21 mouse cellular contexts compared by ENCODE assay signal in genomic region chrX:11097581-11098254, GRCm38 (mm10).
A peak's percentile ranks its signal among the peaks of the same experiment; 100 is the strongest.
DNase-seq lines count a peak whose midpoint lies in the region; ATAC-seq and TF ChIP-seq lines count a peak whose summit lies in the region.
"Had no signal": no experiment of that assay in that cellular context is flagged by ENCODE, and none has a peak within 500 bp of the region (broad histone marks: within the 10 kb centered on the region; RNA-seq: fewer than 3 reads in every experiment).

No protein-coding gene starts in this region.

- ATAC-seq in midbrain, embryonic 12.5 days (ENCODE audit: low FRiP score, low read depth): no peak
- no peak for ATAC-seq in midbrain, embryonic 15.5 days (replicated peaks)

- no peaks in the 10 kb centered on the region for H3K4me1 ChIP-seq in heart, adult 2 months (ENCODE audit: control insufficient read depth, insufficient read depth, low read length)
- H3K4me1 ChIP-seq in midbrain, embryonic 12.5 days: peaks cover 16% of the 10 kb centered on the region
- H3K4me1 ChIP-seq in midbrain, embryonic 15.5 days: peaks cover 10% of the 10 kb centered on the region
- H3K4me1 ChIP-seq in lung, adult 2 months (ENCODE audit: control insufficient read depth, insufficient read depth, low read length): peaks cover 3% of the 10 kb centered on the region; the same call in 1 of the 2 replicates
- H3K4me1 ChIP-seq: heart, embryonic 15.5 days; limb, embryonic 15.5 days; neural tube, embryonic 12.5 days; stomach, embryonic 15.5 days had no signal

- no peaks in the 10 kb centered on the region for H3K27me3 ChIP-seq in heart, adult 2 months (ENCODE audit: control insufficient read depth, insufficient read depth, low read length)
- H3K27me3 ChIP-seq in midbrain, embryonic 12.5 days: peaks cover 10% of the 10 kb centered on the region
- no peaks in the 10 kb centered on the region for H3K27me3 ChIP-seq in midbrain, embryonic 15.5 days (replicated peaks)
- H3K27me3 ChIP-seq: heart, embryonic 15.5 days; neural tube, embryonic 12.5 days; stomach, embryonic 15.5 days had no signal

- no peak overlapping the region for H3K4me3 ChIP-seq in heart, adult 2 months
- no peak overlapping the region for H3K4me3 ChIP-seq in midbrain, embryonic 12.5 days
- H3K4me3 ChIP-seq in midbrain, embryonic 15.5 days: no peak overlapping the region
- H3K4me3 ChIP-seq in lung, adult 2 months (replicated peaks; ENCODE audit: extremely low read depth, low read depth, low read length): no peak overlapping the region
- H3K4me3 ChIP-seq: heart, embryonic 15.5 days; limb, embryonic 15.5 days; neural tube, embryonic 12.5 days; stomach, embryonic 15.5 days had no signal

- TF ChIP-seq CTCF in heart, adult 2 months (IDR thresholded peaks at IDR 0.05): no peak
- no peak for TF ChIP-seq CTCF in lung, adult 2 months (IDR thresholded peaks at IDR 0.05; ENCODE audit: insufficient read depth, low read length)

- H3K27ac ChIP-seq in heart, adult 2 months: no peak overlapping the region
- H3K27ac ChIP-seq in midbrain, embryonic 12.5 days (replicated peaks): peak overlapping the region; percentile 30; the same call in 1 of the 2 replicates
- no peak overlapping the region for H3K27ac ChIP-seq in midbrain, embryonic 15.5 days
- H3K27ac ChIP-seq: heart, embryonic 15.5 days; kidney, postnatal 0 days; limb, embryonic 15.5 days; neural tube, embryonic 12.5 days; stomach, embryonic 15.5 days had no signal

- no peaks in the 10 kb centered on the region for H3K36me3 ChIP-seq in heart, adult 2 months (ENCODE audit: control insufficient read depth, insufficient read depth, low read length)
- H3K36me3 ChIP-seq in midbrain, embryonic 12.5 days: no peaks in the 10 kb centered on the region
- H3K36me3 ChIP-seq in midbrain, embryonic 15.5 days (replicated peaks): no peaks in the 10 kb centered on the region
- H3K36me3 ChIP-seq: heart, embryonic 15.5 days; limb, embryonic 15.5 days; neural tube, embryonic 12.5 days; stomach, embryonic 15.5 days had no signal

- DNase-seq in heart, adult 11 months: peak; percentile 40
- DNase-seq in heart, adult 2 months: no peak
- peak; percentile 25 for DNase-seq in lung, adult 2 months
- peak; percentile 58 for DNase-seq in lung, postnatal 25 days (ENCODE audit: low spot score)
- no peak for DNase-seq in urinary bladder, postnatal 4 days (ENCODE audit: low spot score in 2 of 2)
- DNase-seq in urinary bladder, postnatal 36 days (ENCODE audit: low spot score in 2 of 2): no peak
- DNase-seq: cerebellum, adult 18-20 months; gastrocnemius, postnatal 36 days; heart, postnatal 36 days; kidney, adult 2 months; left cerebral cortex, postnatal 4 days; midbrain, embryonic 14.5 days; thymus, adult 2 months; thymus, postnatal 4 days had no signal

- no peaks in the 10 kb centered on the region for H3K9me3 ChIP-seq in midbrain, embryonic 12.5 days
- no peaks in the 10 kb centered on the region for H3K9me3 ChIP-seq in midbrain, embryonic 15.5 days
- H3K9me3 ChIP-seq: heart, embryonic 15.5 days; limb, embryonic 15.5 days; neural tube, embryonic 12.5 days; stomach, embryonic 15.5 days had no signal

- H3K79me2 ChIP-seq in heart, adult 2 months (replicated peaks; ENCODE audit: control insufficient read depth, insufficient read depth, low read length): no peaks in the 10 kb centered on the region

- no peak for TF ChIP-seq EP300 in heart, adult 2 months (IDR thresholded peaks at IDR 0.05; ENCODE audit: insufficient read depth, low read depth, low read length)

- no peak overlapping the region for H3K4me2 ChIP-seq in midbrain, embryonic 12.5 days (replicated peaks)
- no peak overlapping the region for H3K4me2 ChIP-seq in midbrain, embryonic 15.5 days
- H3K4me2 ChIP-seq: heart, embryonic 15.5 days; limb, embryonic 15.5 days; neural tube, embryonic 12.5 days; stomach, embryonic 15.5 days had no signal

- intact Hi-C loops in heart, adult 2 months (cut with DNase I): no loop called here

- H3K9ac ChIP-seq in heart, adult 2 months (ENCODE audit: low read depth, low read length): no peak overlapping the region
- H3K9ac ChIP-seq in midbrain, embryonic 12.5 days (replicated peaks): no peak overlapping the region
- H3K9ac ChIP-seq in midbrain, embryonic 15.5 days: no peak overlapping the region
- H3K9ac ChIP-seq: heart, embryonic 15.5 days; limb, embryonic 15.5 days; neural tube, embryonic 12.5 days; stomach, embryonic 15.5 days had no signal

- no peak for TF ChIP-seq POLR2A in heart, adult 2 months (IDR thresholded peaks at IDR 0.05; ENCODE audit: insufficient read depth, low read depth, low read length)
- no peak for TF ChIP-seq POLR2A in lung, adult 2 months (IDR thresholded peaks at IDR 0.05; ENCODE audit: borderline replicate concordance, extremely low read depth, low read depth, low read length)

- WGBS in heart, adult 2 months: 59% methylated on average over 9 of the region's 9 CpGs
- WGBS in midbrain, embryonic 12.5 days: 67% methylated on average over 9 of the region's 9 CpGs
- WGBS in midbrain, embryonic 15.5 days: 58% methylated on average over 9 of the region's 9 CpGs
- WGBS in lung, adult 2 months: 50% methylated on average over 9 of the region's 9 CpGs

Comparison
In these comparisons a context has a peak if more than half of its experiments do, and no peak if none do; other contexts are left out.
1. DNase-seq: peak in heart, adult 11 months (single experiment), lung, adult 2 months (single experiment) and lung, postnatal 25 days (single experiment); none in heart, adult 2 months (0 of 2), urinary bladder, postnatal 4 days (0 of 2) and urinary bladder, postnatal 36 days (0 of 2).